Comparison of ENCODE assay signal across 17 mouse cellular contexts in the genomic region with DNA sequence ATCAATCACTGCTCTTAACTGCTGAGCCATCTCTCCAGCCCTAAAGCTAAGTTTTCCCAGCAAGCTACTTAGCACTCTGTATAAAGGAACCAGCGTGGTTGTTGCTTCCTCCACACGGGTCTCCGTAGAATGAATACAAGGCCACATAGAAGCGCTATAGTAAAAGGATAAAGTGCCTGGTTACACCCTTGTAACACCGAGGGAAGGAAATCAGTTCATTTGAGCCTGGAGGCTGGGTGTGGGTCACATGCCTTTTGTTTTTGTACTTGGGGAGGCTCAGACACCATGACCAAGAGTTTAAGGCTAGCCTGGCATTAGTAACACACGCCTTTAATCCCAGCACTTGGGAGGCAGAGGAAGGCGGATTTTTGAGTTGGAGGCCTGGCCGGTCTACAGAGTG.
"Had no signal": no experiment of that assay in that cellular context is flagged by ENCODE, and none has a peak within 500 bp of the region (broad histone marks: within the 10 kb centered on the region; RNA-seq: fewer than 3 reads in every experiment).

No protein-coding gene starts in this region.

- DNase-seq: lung, adult 2 months; lung, postnatal 14 days; lung, postnatal 36 days; right cerebral cortex, postnatal 14 days; thymus, adult 2 months; thymus, postnatal 25 days; thymus, postnatal 4 days had no signal

- H3K9ac ChIP-seq: lung, embryonic 15.5 days; midbrain, embryonic 13.5 days; midbrain, embryonic 15.5 days; neural tube, embryonic 12.5 days; stomach, embryonic 15.5 days had no signal

- H3K27ac ChIP-seq: lung, embryonic 15.5 days; macrophage; midbrain, embryonic 13.5 days; midbrain, embryonic 15.5 days; neural tube, embryonic 12.5 days; stomach, embryonic 15.5 days; stomach, postnatal 0 days had no signal

- H3K9me3 ChIP-seq: lung, embryonic 15.5 days; megakaryocyte, embryonic 14.5 days; midbrain, embryonic 13.5 days; midbrain, embryonic 15.5 days; neural tube, embryonic 12.5 days; stomach, embryonic 15.5 days had no signal

- H3K4me1 ChIP-seq: lung, embryonic 15.5 days; midbrain, embryonic 13.5 days; midbrain, embryonic 15.5 days; neural tube, embryonic 12.5 days; stomach, embryonic 15.5 days had no signal

- H3K4me2 ChIP-seq: lung, embryonic 15.5 days; midbrain, embryonic 11.5 days; midbrain, embryonic 13.5 days; midbrain, embryonic 15.5 days; neural tube, embryonic 12.5 days; stomach, embryonic 15.5 days had no signal

- ATAC-seq: lung, postnatal 0 days; midbrain, embryonic 13.5 days; midbrain, embryonic 15.5 days had no signal

- H3K27me3 ChIP-seq: lung, embryonic 15.5 days; megakaryocyte, embryonic 14.5 days; midbrain, embryonic 13.5 days; midbrain, embryonic 15.5 days; neural tube, embryonic 12.5 days; stomach, embryonic 15.5 days had no signal

- H3K4me3 ChIP-seq: lung, embryonic 15.5 days; megakaryocyte, embryonic 14.5 days; midbrain, embryonic 13.5 days; midbrain, embryonic 15.5 days; neural tube, embryonic 12.5 days; stomach, embryonic 15.5 days had no signal
